Mouse (Mus musculus) kidney, adult 10 weeks (tissue): ENCODE data around the gene Iqcf5. TPM values are rescaled to one million over a fixed set of nuclear protein-coding genes. Genes with fewer than 3 reads are reported as not detected.

ENCODE experiments used
- polyA plus RNA-seq: library from polyadenylated mRNA; stranded (reverse); fragments of 350-450 nt; fragmentation: Illumina TruSeq; extraction: RNeasy Lipid Tissue Mini Kit (QIAGEN cat#74804); gene quantifications from one replicate; pipeline ENCODE4 v1.2.3, GENCODE M21; 2014; ENCODE audit warnings: low read depth, low replicate concordance

Iqcf5 gene
- polyA plus RNA-seq: not detected

GRCm38 (mm10) chr9:106514273-106514672 is at the start of gene Iqcf5:
Iqcf5 (plus strand) TSS chr9:106514573.

GRCm38 (mm10) chr9:106465571-106466200 is 48.7 kb upstream of the Iqcf5 start, which contains the start of gene Gpr62:
Gpr62 (minus strand) TSS chr9:106465938.

GRCm38 (mm10) chr9:106475663-106476001 is 38.7 kb upstream of the Iqcf5 start, which contains the start of gene Rrp9:
Rrp9 (plus strand) TSS chr9:106475963.

GRCm38 (mm10) chr9:106476924-106477484 is 37.4 kb upstream of the Iqcf5 start, which contains the start of gene Parp3:
Parp3 (minus strand) TSS chr9:106476949.

GRCm38 (mm10) chr9:106499667-106500066 is 14.7 kb upstream of the Iqcf5 start, which contains the start of gene Iqcf1:
Iqcf1 (plus strand) TSS chr9:106499967.

GRCm38 (mm10) chr9:106561531-106561930 is 47.2 kb downstream of the Iqcf5 start, which contains the start of gene Iqcf3:
Iqcf3 (minus strand) TSS chr9:106561631.

Other genes with a start within 250 kb of the Iqcf5 start
- gene Poc1a, start 233.5 kb upstream of the Iqcf5 start, polyA plus RNA-seq: not detected
- 14.0 TPM for gene Dusp7, start 145.9 kb upstream of the Iqcf5 start, polyA plus RNA-seq
- gene Rpl29, start 85.1 kb upstream of the Iqcf5 start, polyA plus RNA-seq: 24.8 TPM
- 8.3 TPM for gene Acy1, start 76.3 kb upstream of the Iqcf5 start, polyA plus RNA-seq
- 112 TPM for gene Abhd14b, start 67.1 kb upstream of the Iqcf5 start, polyA plus RNA-seq
- gene Abhd14a, start 66.9 kb upstream of the Iqcf5 start, polyA plus RNA-seq: 0.73 TPM
- gene Pcbp4, start 61.3 kb upstream of the Iqcf5 start, polyA plus RNA-seq: 2.1 TPM
- not detected for gene Gpr62, start 48.6 kb upstream of the Iqcf5 start, polyA plus RNA-seq
- gene Rrp9, start 38.6 kb upstream of the Iqcf5 start, polyA plus RNA-seq: 1.5 TPM
- 7.8 TPM for gene Parp3, start 37.6 kb upstream of the Iqcf5 start, polyA plus RNA-seq
- gene Iqcf1, start 14.6 kb upstream of the Iqcf5 start, polyA plus RNA-seq: not detected
- gene Iqcf3, start 47.1 kb downstream of the Iqcf5 start, polyA plus RNA-seq: not detected
- gene Iqcf4, start 56.4 kb downstream of the Iqcf5 start, polyA plus RNA-seq: not detected
- gene Iqcf6, start 112.0 kb downstream of the Iqcf5 start, polyA plus RNA-seq: not detected
- not detected for gene Grm2, start 141.5 kb downstream of the Iqcf5 start, polyA plus RNA-seq
- 5.0 TPM for gene Tex264, start 171.4 kb downstream of the Iqcf5 start, polyA plus RNA-seq